Mouse (Mus musculus): ENCODE data around the gene Gpkow. TPM values are rescaled to one million over a fixed set of nuclear protein-coding genes. Genes with fewer than 3 reads are reported as not detected.

Gene Gpkow
- total RNA-seq (2014; rRNA removed) (11.0 and 12.0 TPM in 2 replicates), polyA plus RNA-seq (2015; fragmentation: Nextera tagmentation; extraction: Ambion mirVana) (38.4 and 38.8 TPM in 2 replicates)

DNA sequence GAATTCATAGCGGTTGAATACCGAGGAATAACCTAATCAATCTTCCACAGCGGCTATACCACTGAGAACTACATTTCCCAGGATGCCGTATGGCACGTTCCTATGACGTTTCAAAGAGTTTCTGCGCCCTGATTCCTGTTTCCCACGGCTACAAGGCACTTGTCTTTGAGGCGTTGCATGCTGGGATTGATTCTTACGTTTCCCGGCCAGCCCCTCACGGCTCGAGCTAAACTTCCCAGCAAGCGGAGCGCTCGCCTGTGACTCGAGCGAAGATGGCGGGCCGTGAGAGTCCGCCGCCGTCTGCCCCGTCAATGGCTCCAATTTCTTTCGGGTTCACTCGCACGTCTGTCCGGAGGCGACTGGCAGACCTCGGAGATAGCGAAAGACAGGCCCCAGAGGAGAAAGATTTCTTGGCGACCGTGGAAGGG lies at the start of gene Gpkow:
Gpkow (plus strand) TSS at position 178 of the 428 bp plus-strand sequence.
- H3K4me3 ChIP-seq (ENCODE audit: low read length) = peak within 1 kb of the TSS; percentile 49
- H3K27me3 ChIP-seq (ENCODE audit: insufficient read depth, low read length) = no peaks in the 10 kb centered on the region
- H3K27ac ChIP-seq = peak within 1 kb of the TSS; percentile 64
- H3K9me3 ChIP-seq (ENCODE audit: low read length) = no peaks in the 10 kb centered on the region
- H3K4me1 ChIP-seq (ENCODE audit: insufficient read depth, low read length) = no peaks in the 10 kb centered on the region
- no peak for TF ChIP-seq CTCF (IDR thresholded peaks at IDR 0.05; ENCODE audit: low read depth)
- ATAC-seq (peak; percentile 97), DNase-seq (ENCODE audit: low spot score) (peak; percentile 94)
- H3K9ac ChIP-seq (replicated peaks; ENCODE audit: low read length) = peak within 1 kb of the TSS; percentile 52
- no peaks in the 10 kb centered on the region for H3K36me3 ChIP-seq (ENCODE audit: insufficient read depth, low read length)
- WGBS = 23% methylated on average over 33 of the region's 33 CpGs
- peak within 1 kb of the TSS; percentile 54 for H3K4me2 ChIP-seq (ENCODE audit: low read depth, low read length)

DNA sequence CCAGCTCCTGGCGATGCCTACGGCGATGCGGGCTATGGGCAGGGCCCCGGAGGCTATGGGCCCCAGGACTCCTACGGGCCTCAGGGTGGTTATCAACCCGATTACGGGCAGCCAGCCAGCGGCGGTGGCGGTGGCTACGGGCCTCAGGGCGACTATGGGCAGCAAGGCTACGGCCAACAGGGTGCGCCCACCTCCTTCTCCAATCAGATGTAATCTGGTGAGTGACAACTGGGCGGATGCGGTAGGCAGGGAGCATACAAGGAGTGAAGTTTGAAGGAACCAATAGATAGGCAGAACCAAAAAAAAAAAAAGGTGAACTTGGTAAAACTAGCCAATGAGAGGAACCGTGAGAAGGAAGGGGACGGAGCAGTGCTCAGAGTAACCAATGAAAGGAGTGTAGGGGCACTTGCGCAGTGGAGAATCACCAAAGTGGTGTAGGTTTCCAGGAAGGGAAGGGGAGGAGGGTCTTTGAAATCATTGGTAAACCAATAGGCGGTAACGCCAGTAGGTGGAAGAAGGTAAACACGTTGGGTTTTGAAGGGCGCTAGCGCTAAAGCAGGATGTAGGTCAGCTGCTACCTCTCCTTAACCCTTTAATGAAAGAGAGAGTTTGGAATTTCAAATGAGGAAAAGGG lies 48.1 kb upstream of the Gpkow start:
- Histone ChIP-seq H3K4me3 (ENCODE audit: low read length) (peak overlapping the region; percentile 25), H3K4me1 (ENCODE audit: insufficient read depth, low read length) (no peaks in the 10 kb centered on the region), H3K27ac (peak overlapping the region; percentile 65), H3K9ac (replicated peaks; ENCODE audit: low read length) (peak overlapping the region; percentile 50; the same call in 1 of the 2 replicates), H3K27me3 (ENCODE audit: insufficient read depth, low read length) (no peaks in the 10 kb centered on the region), H3K36me3 (ENCODE audit: insufficient read depth, low read length) (no peaks in the 10 kb centered on the region), H3K9me3 (ENCODE audit: low read length) (no peaks in the 10 kb centered on the region), H3K4me2 (ENCODE audit: low read depth, low read length) (peak overlapping the region; percentile 53)
- 30% methylated on average over 25 of the region's 25 CpGs for WGBS
- peak; percentile 35 for TF ChIP-seq CTCF (IDR thresholded peaks at IDR 0.05; ENCODE audit: low read depth)
- ATAC-seq (peak; percentile 95), DNase-seq (ENCODE audit: low spot score) (peak; percentile 84)

DNA sequence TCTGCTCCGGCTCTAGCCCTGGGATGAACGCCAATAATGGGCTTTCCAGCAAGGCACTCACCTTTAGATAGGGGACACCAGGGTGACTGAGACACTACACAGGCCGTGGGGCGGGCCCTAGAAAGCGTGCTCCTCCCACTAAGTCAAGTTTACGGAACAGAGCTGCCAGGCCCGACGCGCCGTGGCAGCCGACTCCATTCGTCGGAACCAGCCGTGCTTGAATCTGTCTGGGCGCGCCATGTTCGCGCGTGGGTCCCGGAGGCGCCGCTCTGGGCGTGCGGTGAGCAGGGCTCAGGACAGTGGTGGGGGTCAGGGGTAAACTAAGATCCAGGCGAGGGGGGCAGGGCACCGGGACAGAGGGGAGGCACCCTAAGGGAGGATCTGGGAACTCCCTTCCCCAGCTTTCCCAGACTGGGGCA lies 39.7 kb upstream of the Gpkow start, which contains the start of gene Prickle3:
Prickle3 (plus strand) TSS at position 40 of the 419 bp plus-strand sequence.
- Histone ChIP-seq H3K9ac (replicated peaks; ENCODE audit: low read length) (no peak within 1 kb of the TSS), H3K27ac (no peak within 1 kb of the TSS), H3K9me3 (ENCODE audit: low read length) (no peaks in the 10 kb centered on the region), H3K4me2 (ENCODE audit: low read depth, low read length) (peak within 1 kb of the TSS; percentile 47), H3K36me3 (ENCODE audit: insufficient read depth, low read length) (no peaks in the 10 kb centered on the region), H3K4me1 (ENCODE audit: insufficient read depth, low read length) (no peaks in the 10 kb centered on the region), H3K27me3 (ENCODE audit: insufficient read depth, low read length) (no peaks in the 10 kb centered on the region), H3K4me3 (ENCODE audit: low read length) (peak within 1 kb of the TSS; percentile 23)
- WGBS = 22% methylated on average over 26 of the region's 26 CpGs
- ATAC-seq = peak; percentile 57
- no peak for TF ChIP-seq CTCF (IDR thresholded peaks at IDR 0.05; ENCODE audit: low read depth)
- peak; percentile 6 for DNase-seq (ENCODE audit: low spot score)

DNA sequence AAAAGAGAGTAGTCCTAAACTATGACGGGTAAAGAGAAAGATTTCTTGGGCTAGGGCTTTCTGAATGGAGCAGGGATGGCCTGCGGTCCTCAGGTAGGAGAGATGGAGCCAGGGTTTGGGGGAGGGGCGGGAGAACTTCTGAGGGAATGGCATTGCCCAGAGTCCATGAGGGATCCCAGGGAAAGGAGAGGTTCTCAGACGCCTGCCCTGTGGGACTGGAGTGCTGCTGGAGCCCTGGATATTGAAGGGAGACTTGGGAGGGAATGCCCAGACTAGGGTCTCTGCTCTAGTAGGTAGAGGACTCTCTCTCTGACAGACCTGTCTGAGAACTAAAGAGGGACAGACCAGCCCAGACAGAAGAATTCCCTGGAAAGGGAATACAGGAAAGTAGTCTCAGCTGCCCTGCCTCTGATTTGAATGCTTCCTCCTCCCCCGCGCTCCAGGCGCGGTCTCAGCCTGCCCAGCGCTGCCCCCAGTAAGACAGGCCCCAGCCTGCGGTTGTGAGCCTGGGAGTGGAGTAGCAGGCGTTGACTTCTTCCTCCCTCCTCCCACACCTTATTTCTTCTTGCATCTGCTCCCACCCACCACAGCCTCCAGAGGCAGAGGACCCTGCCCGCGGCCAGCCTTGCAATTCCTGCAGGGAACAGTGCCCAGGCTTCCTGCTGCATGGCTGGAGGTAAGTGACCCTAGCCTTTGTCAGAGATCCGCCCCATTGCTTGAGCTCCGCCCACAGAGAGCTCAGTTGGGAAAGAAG lies 38.7 kb upstream of the Gpkow start:
- Histone ChIP-seq H3K27me3 (ENCODE audit: insufficient read depth, low read length) (no peaks in the 10 kb centered on the region), H3K27ac (no peak overlapping the region), H3K4me3 (ENCODE audit: low read length) (no peak overlapping the region), H3K9ac (replicated peaks; ENCODE audit: low read length) (no peak overlapping the region), H3K36me3 (ENCODE audit: insufficient read depth, low read length) (no peaks in the 10 kb centered on the region), H3K4me1 (ENCODE audit: insufficient read depth, low read length) (no peaks in the 10 kb centered on the region), H3K4me2 (ENCODE audit: low read depth, low read length) (peak overlapping the region; percentile 47; the same call in 1 of the 2 replicates), H3K9me3 (ENCODE audit: low read length) (no peaks in the 10 kb centered on the region)
- whole genome bisulfite sequencing = 33% methylated on average over 15 of the region's 15 CpGs
- DNase-seq (ENCODE audit: low spot score) (no peak), ATAC-seq (no peak)
- no peak for TF ChIP-seq CTCF (IDR thresholded peaks at IDR 0.05; ENCODE audit: low read depth)

DNA sequence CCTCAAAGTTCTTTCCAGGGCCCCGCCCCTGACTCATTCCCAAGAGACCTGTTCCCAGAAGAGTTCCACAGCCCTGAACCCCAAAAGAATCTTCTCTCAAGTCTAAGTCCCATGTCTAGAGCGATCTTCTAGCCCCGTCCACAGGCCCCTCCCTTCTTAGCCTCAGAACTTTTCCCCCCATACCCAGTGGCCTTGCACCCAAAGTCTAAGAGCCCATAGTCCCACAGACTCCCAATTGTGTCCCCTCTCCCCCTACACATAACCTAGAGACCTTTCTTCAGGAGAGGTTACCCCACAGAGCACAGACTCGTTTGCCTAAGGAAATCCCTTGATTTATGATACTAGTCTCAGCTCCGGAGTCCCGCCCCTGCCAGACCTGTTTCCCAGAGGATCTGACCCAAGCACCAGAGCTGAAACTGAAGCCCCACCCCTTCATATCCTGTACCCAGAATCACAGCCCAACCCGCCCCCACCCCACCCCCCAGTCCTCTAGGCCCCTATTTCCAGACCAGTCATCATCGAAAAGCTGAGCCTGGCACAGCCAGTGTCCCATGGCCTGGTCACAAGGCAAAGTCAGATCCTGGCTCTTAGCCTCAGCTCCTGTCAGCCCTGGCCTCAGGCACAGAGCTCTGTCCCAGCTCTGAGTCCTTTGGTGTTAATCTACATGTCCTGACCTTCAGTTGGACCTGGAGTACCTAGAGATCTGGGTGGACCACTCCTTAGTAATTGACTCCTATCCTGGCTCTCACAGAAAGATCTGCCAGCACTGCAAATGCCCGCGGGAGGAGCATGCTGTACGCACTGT lies 37.9 kb upstream of the Gpkow start:
- DNase-seq (ENCODE audit: low spot score) = no peak
- Histone ChIP-seq H3K4me3 (ENCODE audit: low read length) (no peak overlapping the region), H3K9me3 (ENCODE audit: low read length) (no peaks in the 10 kb centered on the region), H3K27ac (no peak overlapping the region), H3K9ac (replicated peaks; ENCODE audit: low read length) (no peak overlapping the region), H3K27me3 (ENCODE audit: insufficient read depth, low read length) (no peaks in the 10 kb centered on the region), H3K4me1 (ENCODE audit: insufficient read depth, low read length) (no peaks in the 10 kb centered on the region), H3K36me3 (ENCODE audit: insufficient read depth, low read length) (no peaks in the 10 kb centered on the region), H3K4me2 (ENCODE audit: low read depth, low read length) (no peak overlapping the region)
- 65% methylated on average over 11 of the region's 11 CpGs for WGBS
- TF ChIP-seq CTCF (IDR thresholded peaks at IDR 0.05; ENCODE audit: low read depth) = no peak
- ATAC-seq = 0 out of 2 replicates have a peak, but pooled peaks have one; percentile 24

DNA sequence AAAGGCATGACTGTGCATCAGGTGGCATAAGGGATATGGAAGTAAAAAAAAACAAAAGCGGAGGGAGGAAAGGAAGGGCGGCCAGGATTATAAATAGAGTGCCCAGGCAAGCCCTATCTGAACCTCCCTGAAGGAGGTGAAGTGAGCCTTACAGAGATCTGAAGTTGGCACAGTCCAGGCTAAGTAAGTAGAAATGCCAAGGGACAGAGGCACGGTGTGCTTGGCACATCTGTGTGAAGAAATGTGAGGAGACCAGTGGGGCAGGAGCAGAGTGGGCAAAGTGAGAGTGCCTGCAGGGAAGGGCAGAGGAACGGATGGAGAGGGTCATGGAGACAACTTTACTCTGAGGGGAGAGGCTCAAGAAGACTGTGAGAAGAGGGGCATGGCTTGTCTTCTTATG lies 35.8 kb upstream of the Gpkow start:
- TF ChIP-seq CTCF (IDR thresholded peaks at IDR 0.05; ENCODE audit: low read depth) = no peak
- Histone ChIP-seq H3K4me2 (ENCODE audit: low read depth, low read length) (no peak overlapping the region), H3K4me1 (ENCODE audit: insufficient read depth, low read length) (no peaks in the 10 kb centered on the region), H3K27ac (no peak overlapping the region), H3K9ac (replicated peaks; ENCODE audit: low read length) (no peak overlapping the region), H3K27me3 (ENCODE audit: insufficient read depth, low read length) (no peaks in the 10 kb centered on the region), H3K4me3 (ENCODE audit: low read length) (no peak overlapping the region), H3K9me3 (ENCODE audit: low read length) (no peaks in the 10 kb centered on the region), H3K36me3 (ENCODE audit: insufficient read depth, low read length) (no peaks in the 10 kb centered on the region)
- WGBS = 77% methylated on average over 4 of the region's 4 CpGs
- ATAC-seq (no peak), DNase-seq (ENCODE audit: low spot score) (no peak)

All from hindbrain, postnatal 0 days (tissue).